Mouse (Mus musculus) G1E (cell line): Measurements from ENCODE around the gene Rbm33. TPM values are rescaled to one million over a fixed set of nuclear protein-coding genes. Genes with fewer than 3 reads are reported as not detected.

Experiments
- ATAC-seq: 2 replicates; pipeline ENCODE4 v1.8.0; 2016; ENCODE audit warnings: mild to moderate bottlenecking; ENCODE audit not compliant: insufficient number of reproducible peaks, poor library complexity, low FRiP score, severe bottlenecking; ENCODE audit errors: extremely low read depth
- DNase-seq: peaks from one replicate; pipeline ENCODE4 v3.0.0; 2012; ENCODE audit warnings: low spot score
- H3K27me3 ChIP-seq: 2 replicates; pipeline ENCODE4 v1.6.1; 2012; ENCODE audit warnings: mild to moderate bottlenecking, low read length, inconsistent platforms; ENCODE audit not compliant: insufficient read depth
- H3K36me3 ChIP-seq: replicated peaks from 2 replicates; pipeline ENCODE3; 2012; ENCODE audit warnings: mild to moderate bottlenecking, inconsistent platforms
- H3K4me1 ChIP-seq: 2 replicates; pipeline ENCODE4 v1.6.1; 2012; ENCODE audit warnings: low read depth, low read length, inconsistent platforms, mixed read lengths; ENCODE audit not compliant: insufficient read depth
- H3K4me3 ChIP-seq: 2 replicates; pipeline ENCODE4 v1.5.1; 2012; ENCODE audit warnings: low read depth, mild to moderate bottlenecking, inconsistent platforms, low read length, moderate library complexity, mixed read lengths
- H3K9me3 ChIP-seq: replicated peaks from 2 replicates; pipeline ENCODE4 v1.6.1; 2012; ENCODE audit warnings: inconsistent platforms
- CTCF ChIP-seq: IDR thresholded peaks from 2 replicates; pipeline ENCODE4 v1.5.1; 2012; ENCODE audit warnings: low read depth, low read length, inconsistent platforms, mixed read lengths
- GATA1 ChIP-seq: IDR thresholded peaks from 2 replicates; pipeline ENCODE4 v1.6.1; 2012; ENCODE audit warnings: borderline replicate concordance, low read length, inconsistent platforms, mixed read lengths
- GATA2 ChIP-seq: IDR thresholded peaks from 2 replicates; pipeline ENCODE4 v1.6.1; 2012; ENCODE audit warnings: low read depth, low read length, inconsistent platforms, borderline replicate concordance
- POLR2AphosphoS5 ChIP-seq: IDR thresholded peaks from 2 replicates; pipeline ENCODE4 v1.6.1; 2012; ENCODE audit warnings: low read depth, low read length, inconsistent platforms; ENCODE audit not compliant: insufficient replicate concordance
- TAL1 ChIP-seq: conservative IDR thresholded peaks from 2 replicates; pipeline ENCODE4 v1.6.1; 2012; ENCODE audit warnings: low read depth, low read length, inconsistent platforms, mixed read lengths
- polyA plus RNA-seq: library from polyadenylated mRNA; stranded (reverse); fragments of >175 nt; gene quantifications from 2 replicates; pipeline ENCODE4 v1.2.3, GENCODE M21; 2012
- total RNA-seq, 2 experiments: library from RNA; stranded (forward) in 1 of 2; stranded (reverse) in 1 of 2; fragments of 200-1000 nt in 1 of 2; fragments of >200 nt in 1 of 2; fragmentation: Nextera tagmentation in 1 of 2; gene quantifications; 2 replicates each; pipeline ENCODE4 v1.2.3; 2014 to 2017

Rbm33 gene
- total and polyA plus RNA-seq, 3 experiments, result 32.3 to 88.0 (median 45.8) TPM

DNA sequence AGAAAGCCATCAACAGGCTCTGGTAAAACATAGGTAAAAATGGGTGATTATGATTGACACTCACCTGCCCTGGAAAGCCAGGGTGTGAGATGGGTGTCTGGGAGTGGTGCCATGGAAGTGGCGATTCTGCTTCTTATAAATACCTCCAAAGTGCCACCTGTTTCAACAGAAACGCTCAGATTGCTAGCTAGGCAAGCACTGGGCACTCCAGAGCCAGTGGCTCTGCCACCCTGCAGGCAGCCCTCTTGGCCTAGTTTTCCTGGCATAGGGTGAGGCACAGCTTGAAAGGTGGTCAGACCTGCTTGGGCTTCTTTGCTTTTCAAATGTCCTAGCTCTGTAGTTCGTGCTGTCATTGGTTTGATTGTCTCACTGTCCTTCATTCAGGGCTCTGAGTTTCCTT, 97.2 kb downstream of the Rbm33 start:
- H3K36me3 ChIP-seq, result peaks cover 98% of the 10 kb centered on the region
- TF ChIP-seq GATA2, result no peak

DNA sequence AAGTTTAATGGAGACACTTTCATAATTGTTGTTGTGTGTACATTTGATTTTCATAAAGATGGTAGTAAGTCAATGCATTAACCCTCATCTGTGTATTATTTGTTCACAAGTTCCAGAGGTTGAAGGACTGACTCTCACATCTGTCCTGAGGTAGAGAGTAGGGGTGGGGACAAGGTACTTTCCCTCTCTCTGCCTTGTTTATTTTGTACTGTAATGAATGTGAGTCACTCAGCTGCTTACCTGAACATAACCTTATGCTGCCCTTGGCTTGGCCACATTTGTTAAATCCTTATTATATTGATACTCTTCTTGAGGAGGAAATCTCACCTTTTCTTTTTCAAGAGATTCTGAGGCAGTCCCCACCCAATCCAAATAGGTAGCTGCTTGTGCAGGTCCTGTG, 99.1 kb downstream of the Rbm33 start:
- TF ChIP-seq GATA2, result no peak
- TF ChIP-seq POLR2AphosphoS5, result no peak
- no peak for TF ChIP-seq GATA1
- no peak for TF ChIP-seq CTCF
- TF ChIP-seq TAL1, result no peak
- no peaks in the 10 kb centered on the region for H3K4me1 ChIP-seq

More for the DNA sequence above, 97.2 kb downstream of the Rbm33 start:
- no peak for ATAC-seq
- Histone ChIP-seq H3K4me3 (no peak overlapping the region), H3K27me3 (no peaks in the 10 kb centered on the region), H3K9me3 (no peaks in the 10 kb centered on the region), H3K4me1 (peaks cover 3% of the 10 kb centered on the region; the same call in 1 of the 2 replicates)
- no peak for DNase-seq

DNA sequence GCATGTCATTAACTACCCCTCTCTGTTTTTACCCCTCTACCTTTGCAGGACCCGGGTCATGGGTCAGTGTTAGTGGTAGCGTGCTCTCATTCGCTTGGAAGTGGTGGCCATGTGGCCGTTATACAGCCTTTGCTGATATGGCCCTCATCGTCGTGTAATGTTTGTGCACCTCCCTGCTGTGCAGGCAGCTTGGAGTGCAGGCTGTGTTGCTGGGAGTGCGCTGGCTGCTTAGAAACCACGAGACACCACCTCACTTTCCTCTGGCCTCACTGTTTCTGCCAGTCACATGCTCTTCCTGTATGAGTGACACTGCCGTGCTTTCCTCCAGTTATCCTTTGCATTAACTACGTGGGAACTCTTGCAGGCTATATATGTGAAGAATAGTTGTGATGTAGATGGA, 101.8 kb downstream of the Rbm33 start:
- Histone ChIP-seq H3K27me3 (peaks cover under 1% of the 10 kb centered on the region; the same call in 1 of the 2 replicates), H3K4me3 (no peak overlapping the region)
- no peak for ATAC-seq

More for the DNA sequence above, 99.1 kb downstream of the Rbm33 start:
- H3K4me3 ChIP-seq, result no peak overlapping the region
- DNase-seq (no peak), ATAC-seq (no peak)
- no peaks in the 10 kb centered on the region for H3K27me3 ChIP-seq
- peaks cover 94% of the 10 kb centered on the region for H3K36me3 ChIP-seq
- no peaks in the 10 kb centered on the region for H3K9me3 ChIP-seq

DNA sequence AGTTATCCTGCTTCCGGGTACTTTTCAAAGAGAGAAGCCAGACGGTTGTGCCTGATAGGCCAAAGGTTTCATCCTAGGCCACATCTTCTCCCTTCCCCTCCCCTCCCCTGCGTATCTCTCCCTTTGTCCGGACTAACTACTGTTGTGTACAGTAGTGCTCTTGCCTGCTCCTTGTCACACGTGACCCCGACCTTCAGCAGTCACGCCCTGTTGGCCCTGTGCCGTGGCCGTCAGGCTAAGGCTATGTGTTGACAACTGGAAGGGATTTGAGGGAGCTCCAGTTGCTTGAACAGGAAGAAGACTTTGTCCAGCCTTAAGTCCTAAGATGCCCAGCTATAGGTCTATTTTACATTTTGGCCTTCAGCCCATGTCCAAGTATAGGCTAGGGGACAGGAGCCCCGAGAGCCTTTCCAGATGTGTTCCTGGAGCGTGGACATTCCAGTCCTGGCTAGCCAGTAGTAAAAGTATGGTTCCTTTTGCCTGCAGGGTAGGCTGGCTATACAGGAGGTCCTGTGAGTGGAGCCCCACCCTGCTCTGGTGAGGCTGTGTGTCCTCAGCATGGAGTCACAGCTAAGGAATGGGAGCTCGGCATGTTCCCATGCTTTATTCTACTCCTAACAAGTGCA, 102.8 kb downstream of the Rbm33 start:
- ATAC-seq (no peak), DNase-seq (no peak)
- H3K36me3 ChIP-seq, result peaks cover 57% of the 10 kb centered on the region
- no peak overlapping the region for H3K4me3 ChIP-seq
- H3K27me3 ChIP-seq, result peaks cover 2% of the 10 kb centered on the region; the same call in 1 of the 2 replicates
- H3K4me1 ChIP-seq, result no peaks in the 10 kb centered on the region
- no peaks in the 10 kb centered on the region for H3K9me3 ChIP-seq
- TF ChIP-seq POLR2AphosphoS5, result no peak
- no peak for TF ChIP-seq GATA1
- no peak for TF ChIP-seq GATA2
- TF ChIP-seq TAL1, result no peak
- TF ChIP-seq CTCF, result no peak

More for the DNA sequence above, 101.8 kb downstream of the Rbm33 start:
- DNase-seq, result no peak
- H3K36me3 ChIP-seq, result peaks cover 67% of the 10 kb centered on the region
- no peaks in the 10 kb centered on the region for H3K4me1 ChIP-seq
- TF ChIP-seq GATA2, result no peak
- no peak for TF ChIP-seq TAL1
- no peak for TF ChIP-seq POLR2AphosphoS5
- TF ChIP-seq CTCF, result no peak
- TF ChIP-seq GATA1, result no peak
- H3K9me3 ChIP-seq, result no peaks in the 10 kb centered on the region

DNA sequence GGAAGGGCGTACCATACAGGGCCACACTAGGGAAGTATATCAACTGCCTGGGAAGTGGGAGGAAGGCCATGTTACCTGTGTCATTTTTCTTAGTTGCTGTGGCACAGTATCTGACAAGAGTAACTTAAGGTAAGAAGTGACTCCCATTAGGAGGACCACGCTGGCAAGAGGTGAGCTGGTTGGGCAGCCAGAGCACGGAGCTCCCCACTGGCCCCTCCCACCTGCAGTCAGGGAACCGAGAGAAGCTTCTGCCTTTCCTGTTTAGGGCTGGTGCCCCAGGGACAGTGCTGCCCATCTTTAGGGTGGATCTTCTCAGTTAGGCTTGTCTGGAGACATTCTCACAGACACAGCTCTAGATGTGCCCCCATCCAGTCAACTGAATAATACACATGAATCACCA, 106.9 kb downstream of the Rbm33 start:
- ATAC-seq (no peak), DNase-seq (no peak)
- TF ChIP-seq CTCF, result no peak
- no peak for TF ChIP-seq POLR2AphosphoS5
- no peak for TF ChIP-seq GATA2
- no peak for TF ChIP-seq GATA1
- no peak for TF ChIP-seq TAL1

DNA sequence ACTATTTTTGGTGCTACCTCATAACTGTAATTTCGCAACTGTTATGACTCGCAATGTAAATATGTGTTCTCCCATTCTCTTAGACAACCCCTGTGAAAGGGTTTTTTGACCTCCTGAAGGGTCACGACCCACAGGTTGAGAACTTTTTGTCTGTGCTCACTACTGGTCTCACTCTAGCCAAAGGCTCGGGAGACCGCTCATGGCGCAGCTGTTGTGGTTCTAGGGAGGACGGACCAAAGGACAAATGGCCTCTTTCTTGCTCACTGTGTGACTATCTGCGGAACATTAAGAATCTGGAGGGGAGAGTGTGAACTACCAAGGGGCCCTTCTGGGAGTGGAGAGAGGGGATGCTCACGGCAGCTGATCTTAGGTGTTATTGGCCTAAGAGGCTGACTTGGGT, 109.0 kb downstream of the Rbm33 start:
- Histone ChIP-seq H3K4me1 (no peaks in the 10 kb centered on the region), H3K4me3 (no peak overlapping the region), H3K27me3 (peaks cover 2% of the 10 kb centered on the region; the same call in 1 of the 2 replicates), H3K36me3 (no peaks in the 10 kb centered on the region), H3K9me3 (no peaks in the 10 kb centered on the region)
- DNase-seq (no peak), ATAC-seq (no peak)
- no peak for TF ChIP-seq CTCF

More for the DNA sequence above, 106.9 kb downstream of the Rbm33 start:
- no peaks in the 10 kb centered on the region for H3K4me1 ChIP-seq
- H3K4me3 ChIP-seq, result no peak overlapping the region
- no peaks in the 10 kb centered on the region for H3K9me3 ChIP-seq
- H3K36me3 ChIP-seq, result peaks cover 18% of the 10 kb centered on the region
- peaks cover 2% of the 10 kb centered on the region; the same call in 1 of the 2 replicates for H3K27me3 ChIP-seq

DNA sequence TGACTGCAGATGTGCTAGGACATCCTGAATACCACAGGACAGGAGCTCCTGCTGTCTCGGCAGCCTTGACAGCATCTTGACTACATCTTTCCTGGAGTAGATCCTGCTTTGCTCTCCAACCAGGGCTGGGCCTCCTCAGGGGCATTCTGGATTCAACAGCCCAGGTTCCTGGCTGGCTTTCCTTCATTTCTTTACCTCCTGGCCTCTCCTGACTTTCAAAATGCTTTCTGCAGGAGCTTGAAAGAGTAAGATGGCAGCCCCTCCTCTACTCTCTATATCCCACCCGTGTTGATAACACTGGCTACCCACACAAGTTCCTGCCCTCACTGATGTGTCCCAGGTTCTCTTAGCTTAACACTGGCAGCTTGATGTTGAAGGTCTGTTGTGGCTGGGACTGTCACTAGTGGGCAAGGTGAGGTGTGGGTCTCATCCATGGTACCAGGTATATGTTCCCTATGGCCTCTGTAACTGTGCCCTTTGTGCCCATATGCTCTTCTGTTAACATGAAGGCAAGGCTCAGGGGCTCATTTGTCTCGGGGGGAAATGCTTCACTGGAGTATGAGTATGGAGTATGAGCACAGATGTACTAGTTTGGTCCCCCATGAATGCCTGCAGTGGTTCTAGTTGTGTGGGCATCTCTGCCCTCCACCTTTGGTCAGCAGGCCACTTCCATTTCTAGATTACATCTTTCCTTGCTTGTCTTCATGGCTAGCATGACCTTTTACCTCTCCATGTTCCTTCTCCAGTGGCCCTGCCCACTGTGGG, 133.4 kb downstream of the Rbm33 start:
- Histone ChIP-seq H3K4me1 (no peaks in the 10 kb centered on the region), H3K27me3 (peaks cover 2% of the 10 kb centered on the region; the same call in 1 of the 2 replicates), H3K36me3 (no peaks in the 10 kb centered on the region), H3K4me3 (no peak overlapping the region), H3K9me3 (no peaks in the 10 kb centered on the region)
- TF ChIP-seq GATA2, result no peak
- TF ChIP-seq TAL1, result no peak
- TF ChIP-seq GATA1, result no peak
- TF ChIP-seq POLR2AphosphoS5, result no peak
- TF ChIP-seq CTCF, result no peak
- DNase-seq (no peak), ATAC-seq (no peak)
